Mouse (Mus musculus): ENCODE measurements around the gene Nrcam. TPM values are rescaled to one million over a fixed set of nuclear protein-coding genes. Genes with fewer than 3 reads are reported as not detected.

The Nrcam gene
- total RNA-seq, 2 experiments from 2014 or later = not detected

- ATAC-seq (ENCODE audit: poor library complexity, severe bottlenecking) = peak; percentile 76
Measured at GRCm38 (mm10) chr12:44601410-44602149, 272.9 kb downstream of the Nrcam start.

GRCm38 (mm10) chr12:44602269-44602957 is 273.7 kb downstream of the Nrcam start:
- ATAC-seq (ENCODE audit: poor library complexity, severe bottlenecking) = no peak

GRCm38 (mm10) chr12:44602958-44603331 is 274.3 kb downstream of the Nrcam start:
- ATAC-seq (ENCODE audit: poor library complexity, severe bottlenecking) = no peak

- no peak for ATAC-seq (ENCODE audit: poor library complexity, severe bottlenecking)
Measured at GRCm38 (mm10) chr12:44617001-44617421, 288.3 kb downstream of the Nrcam start.

GRCm38 (mm10) chr12:44617488-44617887 is 288.8 kb downstream of the Nrcam start:
- ATAC-seq (ENCODE audit: poor library complexity, severe bottlenecking) = no peak

GRCm38 (mm10) chr12:44639341-44639921 is 310.7 kb downstream of the Nrcam start:
- no peak for ATAC-seq (ENCODE audit: poor library complexity, severe bottlenecking)

GRCm38 (mm10) chr12:44640579-44640978 is 311.9 kb downstream of the Nrcam start:
- no peak for ATAC-seq (ENCODE audit: poor library complexity, severe bottlenecking)

Other genes with a start within 250 kb of the Nrcam start
- gene Dnajb9, start 118.6 kb upstream of the Nrcam start, total RNA-seq (2015) = 63.7 and 74.8 TPM in 2 replicates
- 45.4 and 55.9 TPM in 2 replicates for gene Dnajb9, start 118.6 kb upstream of the Nrcam start, total RNA-seq (2017)
- gene Pnpla8, start 107.5 kb upstream of the Nrcam start, total RNA-seq (2015) = 49.2 and 52.5 TPM in 2 replicates
- 39.6 and 48.4 TPM in 2 replicates for gene Pnpla8, start 107.5 kb upstream of the Nrcam start, total RNA-seq (2017)

Measured in megakaryocyte, adult 5-6 weeks (primary cell).